Mouse (Mus musculus): ENCODE data around the gene Itsn2. TPM values are rescaled to one million over a fixed set of nuclear protein-coding genes. Genes with fewer than 3 reads are reported as not detected.

Gene Itsn2
- polyA plus RNA-seq, 1 experiment from 2014 or later, result 47.1 TPM

Other genes starting within 250 kb of the Itsn2 start
- 10.4 and 13.2 TPM in 2 replicates for gene Ncoa1, start 115.5 kb upstream of the Itsn2 start, polyA plus RNA-seq (2014; fragmentation: Nextera tagmentation; extraction: Ambion mirVana)
- not detected in 2 replicates for gene Gm3625, start 289 bp downstream of the Itsn2 start, polyA plus RNA-seq (2014; fragmentation: Nextera tagmentation; extraction: Ambion mirVana)
- 1.1 and 1.3 TPM in 2 replicates for gene Fam228a, start 145.8 kb downstream of the Itsn2 start, polyA plus RNA-seq (2014; fragmentation: Nextera tagmentation; extraction: Ambion mirVana)
- gene Pfn4, start 176.4 kb downstream of the Itsn2 start, polyA plus RNA-seq (2014; fragmentation: Nextera tagmentation; extraction: Ambion mirVana), result 2.8 and 3.4 TPM in 2 replicates
- 3.2 and 4.1 TPM in 2 replicates for gene Fam228b, start 176.6 kb downstream of the Itsn2 start, polyA plus RNA-seq (2014; fragmentation: Nextera tagmentation; extraction: Ambion mirVana)
- 309 and 321 TPM in 2 replicates for gene Sf3b6, start 224.9 kb downstream of the Itsn2 start, polyA plus RNA-seq (2014; fragmentation: Nextera tagmentation; extraction: Ambion mirVana)
- gene Fkbp1b, start 249.0 kb downstream of the Itsn2 start, polyA plus RNA-seq (2014; fragmentation: Nextera tagmentation; extraction: Ambion mirVana), result 10.3 and 17.4 TPM in 2 replicates

Measured in stomach, embryonic 14.5 days (tissue).